Mouse (Mus musculus): ENCODE data around the gene Olfr317. TPM values are rescaled to one million over a fixed set of nuclear protein-coding genes. Genes with fewer than 3 reads are reported as not detected.
"Not testable (repeated sequence)": the region's sequence is repeated elsewhere in the genome, so short reads cannot be mapped to it uniquely, and the experiment has no call there.

Olfr317 gene
- not detected in 2 replicates for polyA plus RNA-seq (2012; ENCODE audit: insufficient read depth, insufficient read length, missing spikeins)

DNA sequence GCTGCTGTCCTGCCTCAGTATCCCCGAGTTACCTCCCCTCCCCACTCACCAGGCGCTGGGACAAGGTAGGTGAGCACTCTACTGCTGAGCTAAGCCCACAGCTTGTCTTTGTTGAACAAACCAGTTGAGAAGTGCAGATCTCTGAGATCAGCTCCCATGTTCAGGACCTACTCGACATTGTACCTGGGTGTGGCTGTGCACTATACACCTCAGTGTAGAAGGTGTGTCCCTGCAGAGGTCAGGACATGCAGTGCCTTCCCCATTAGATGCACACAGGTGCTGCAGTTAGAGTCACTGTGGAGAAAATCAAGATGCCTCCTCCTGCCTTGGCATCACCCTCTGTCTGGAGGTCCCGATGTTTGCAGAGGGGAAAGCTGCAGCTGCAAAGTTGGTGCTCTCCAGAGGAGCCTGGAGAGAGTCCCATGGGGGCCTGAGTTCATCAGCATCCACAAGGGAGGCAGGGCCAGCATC, at the start of gene Olfr317:
Gene Olfr317, minus strand, starts transcription at position 421 of the 471 bp plus-strand sequence.
- Histone ChIP-seq H3K4me3 (ENCODE audit: insufficient read depth, low read depth, low read length) (no peak within 1 kb of the TSS), H3K27ac (replicated peaks; ENCODE audit: low read depth, low read length) (no peak within 1 kb of the TSS), H3K4me1 (ENCODE audit: control insufficient read depth, insufficient read depth, insufficient read length, low read length) (no peaks in the 10 kb centered on the region)

DNA sequence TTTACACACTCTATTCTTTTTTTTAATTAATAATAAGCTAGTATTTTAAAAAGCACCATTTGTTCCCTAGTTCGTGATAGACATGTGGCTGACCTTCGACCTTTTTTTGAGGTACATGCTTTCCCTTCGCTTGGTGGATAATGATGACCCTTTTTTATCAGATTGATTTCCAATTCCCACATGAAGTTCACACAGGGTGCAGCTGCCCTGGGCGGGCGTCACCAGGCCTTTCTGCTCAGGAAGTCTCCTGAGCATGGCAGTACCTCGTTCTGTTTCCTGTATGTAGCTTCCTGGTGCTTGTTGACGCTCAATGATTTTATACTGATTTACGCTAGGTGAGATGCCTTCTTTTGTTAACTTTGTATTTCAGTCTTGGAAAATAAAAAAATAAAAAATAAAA, 49.3 kb upstream of the Olfr317 start:
- Histone ChIP-seq H3K27ac (replicated peaks; ENCODE audit: low read depth, low read length) (no peak overlapping the region), H3K4me1 (ENCODE audit: control insufficient read depth, insufficient read depth, insufficient read length, low read length) (no peaks in the 10 kb centered on the region), H3K4me3 (ENCODE audit: insufficient read depth, low read depth, low read length) (no peak overlapping the region)

- Histone ChIP-seq H3K4me1 (ENCODE audit: control insufficient read depth, insufficient read depth, insufficient read length, low read length) (no peaks in the 10 kb centered on the region), H3K4me3 (ENCODE audit: insufficient read depth, low read depth, low read length) (no peak overlapping the region), H3K27ac (replicated peaks; ENCODE audit: low read depth, low read length) (no peak overlapping the region)
Observed at GRCm38 (mm10) chr11:58787651-58788050, 48.6 kb upstream of the Olfr317 start.

- Histone ChIP-seq H3K27ac (replicated peaks; ENCODE audit: low read depth, low read length) (no peak overlapping the region), H3K4me1 (ENCODE audit: control insufficient read depth, insufficient read depth, insufficient read length, low read length) (no peaks in the 10 kb centered on the region)
Observed at GRCm38 (mm10) chr11:58784182-58784581, 45.2 kb upstream of the Olfr317 start.

GRCm38 (mm10) chr11:58782480-58783089, 43.6 kb upstream of the Olfr317 start, which contains the start of gene Olfr314:
Olfr314 (plus strand) TSS chr11:58782952.
- Histone ChIP-seq H3K27ac (replicated peaks; ENCODE audit: low read depth, low read length) (no peak within 1 kb of the TSS), H3K4me1 (ENCODE audit: control insufficient read depth, insufficient read depth, insufficient read length, low read length) (no peaks in the 10 kb centered on the region), H3K4me3 (ENCODE audit: insufficient read depth, low read depth, low read length) (no peak within 1 kb of the TSS)

More at GRCm38 (mm10) chr11:58784182-58784581, 45.2 kb upstream of the Olfr317 start:
- H3K4me3 ChIP-seq (ENCODE audit: insufficient read depth, low read depth, low read length) = no peak overlapping the region

DNA sequence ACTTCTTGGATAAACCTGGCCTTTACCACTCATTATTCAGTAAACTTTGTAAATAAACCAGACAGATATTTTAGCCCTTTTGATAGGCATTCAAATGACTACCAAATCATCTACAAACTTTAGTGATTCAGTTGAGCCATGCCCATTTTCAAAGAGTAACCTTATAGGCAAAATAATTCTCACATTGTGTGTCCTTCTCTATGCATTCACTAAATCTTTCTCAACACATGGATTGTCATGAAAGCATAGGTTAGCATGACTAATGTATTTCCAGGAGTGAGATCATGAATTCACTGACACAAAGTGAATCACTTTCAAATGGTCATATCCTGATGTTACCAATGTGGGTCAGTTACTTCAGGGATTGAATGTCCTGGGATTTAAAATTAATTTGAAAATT, 33.9 kb upstream of the Olfr317 start, which contains the start of gene Olfr315:
Gene Olfr315, plus strand, starts transcription at position 301 of the 400 bp plus-strand sequence.
- Histone ChIP-seq H3K4me3 (ENCODE audit: insufficient read depth, low read depth, low read length) (no peak within 1 kb of the TSS), H3K4me1 (ENCODE audit: control insufficient read depth, insufficient read depth, insufficient read length, low read length) (no peaks in the 10 kb centered on the region), H3K27ac (replicated peaks; ENCODE audit: low read depth, low read length) (no peak within 1 kb of the TSS)

DNA sequence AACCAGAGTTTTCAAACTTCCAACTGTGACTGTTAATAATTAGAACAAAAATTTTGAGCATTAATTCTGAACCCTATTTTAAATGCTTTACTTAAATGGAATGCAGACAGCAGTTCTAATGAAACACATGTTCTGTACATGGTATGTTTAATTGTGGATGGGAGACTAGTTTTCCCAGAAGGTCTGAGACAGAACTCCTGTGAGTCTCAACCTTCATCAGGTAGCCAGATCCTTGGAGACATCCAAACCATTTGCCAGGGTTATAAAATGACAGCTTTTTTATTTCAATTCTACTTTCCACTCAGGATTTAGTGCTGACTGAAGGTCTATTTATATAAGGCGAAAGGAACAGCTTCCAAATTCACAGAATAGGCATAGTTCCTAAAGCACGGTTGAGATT, 13.4 kb upstream of the Olfr317 start, which contains the start of gene Olfr316:
Gene Olfr316, plus strand, starts transcription at position 301 of the 400 bp plus-strand sequence.
- Histone ChIP-seq H3K27ac (replicated peaks; ENCODE audit: low read depth, low read length) (no peak within 1 kb of the TSS), H3K4me3 (ENCODE audit: insufficient read depth, low read depth, low read length) (no peak within 1 kb of the TSS), H3K4me1 (ENCODE audit: control insufficient read depth, insufficient read depth, insufficient read length, low read length) (no peaks in the 10 kb centered on the region)

GRCm38 (mm10) chr11:58751096-58751495, 12.1 kb upstream of the Olfr317 start:
- not testable (repeated sequence) for H3K27ac ChIP-seq (replicated peaks; ENCODE audit: low read depth, low read length); H3K4me1 ChIP-seq (ENCODE audit: control insufficient read depth, insufficient read depth, insufficient read length, low read length); H3K4me3 ChIP-seq (ENCODE audit: insufficient read depth, low read depth, low read length)

GRCm38 (mm10) chr11:58733372-58733771, 5.6 kb downstream of the Olfr317 start:
- Histone ChIP-seq H3K4me3 (ENCODE audit: insufficient read depth, low read depth, low read length) (no peak overlapping the region), H3K27ac (replicated peaks; ENCODE audit: low read depth, low read length) (no peak overlapping the region), H3K4me1 (ENCODE audit: control insufficient read depth, insufficient read depth, insufficient read length, low read length) (no peaks in the 10 kb centered on the region)

GRCm38 (mm10) chr11:58727896-58728650, 10.9 kb downstream of the Olfr317 start:
- not testable (repeated sequence) for H3K27ac ChIP-seq (replicated peaks; ENCODE audit: low read depth, low read length); H3K4me1 ChIP-seq (ENCODE audit: control insufficient read depth, insufficient read depth, insufficient read length, low read length); H3K4me3 ChIP-seq (ENCODE audit: insufficient read depth, low read depth, low read length)

- no peaks in the 10 kb centered on the region for H3K4me1 ChIP-seq (ENCODE audit: control insufficient read depth, insufficient read depth, insufficient read length, low read length)
- H3K4me3 ChIP-seq (ENCODE audit: insufficient read depth, low read depth, low read length) = no peak within 1 kb of the TSS
- no peak within 1 kb of the TSS for H3K27ac ChIP-seq (replicated peaks; ENCODE audit: low read depth, low read length)
Observed at GRCm38 (mm10) chr11:58723914-58724313, 15.1 kb downstream of the Olfr317 start, which contains the start of gene Olfr318. Olfr318 (minus strand) TSS chr11:58724014.

- Histone ChIP-seq H3K27ac (replicated peaks; ENCODE audit: low read depth, low read length) (no peak overlapping the region), H3K4me3 (ENCODE audit: insufficient read depth, low read depth, low read length) (no peak overlapping the region), H3K4me1 (ENCODE audit: control insufficient read depth, insufficient read depth, insufficient read length, low read length) (no peaks in the 10 kb centered on the region)
Observed at GRCm38 (mm10) chr11:58719701-58720100, 19.3 kb downstream of the Olfr317 start.

GRCm38 (mm10) chr11:58717723-58718122, 21.3 kb downstream of the Olfr317 start:
- H3K27ac ChIP-seq (replicated peaks; ENCODE audit: low read depth, low read length); H3K4me1 ChIP-seq (ENCODE audit: control insufficient read depth, insufficient read depth, insufficient read length, low read length); H3K4me3 ChIP-seq (ENCODE audit: insufficient read depth, low read depth, low read length): not testable (repeated sequence)

DNA sequence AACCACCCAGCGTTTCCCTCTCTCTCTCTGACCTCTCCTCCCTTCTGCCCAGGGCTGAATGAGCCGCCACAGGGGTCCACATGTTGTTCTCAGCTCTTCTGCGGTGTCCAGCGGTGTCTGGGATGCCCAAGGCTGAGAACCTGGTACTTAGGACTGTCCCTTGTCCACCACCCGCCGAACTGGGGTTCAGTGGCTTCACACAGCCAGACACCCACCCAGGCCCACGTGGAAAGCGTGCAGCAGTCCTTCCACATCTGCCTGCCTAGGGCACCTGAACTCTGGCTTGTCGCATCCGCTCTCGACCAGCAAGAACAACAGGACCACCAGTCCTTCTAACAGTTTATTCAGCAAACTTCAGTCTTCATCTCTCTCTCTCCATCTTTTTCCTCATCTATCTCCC, 29.9 kb downstream of the Olfr317 start:
- H3K4me1 ChIP-seq (ENCODE audit: control insufficient read depth, insufficient read depth, insufficient read length, low read length) = no peaks in the 10 kb centered on the region
- no peak overlapping the region for H3K4me3 ChIP-seq (ENCODE audit: insufficient read depth, low read depth, low read length)
- no peak overlapping the region for H3K27ac ChIP-seq (replicated peaks; ENCODE audit: low read depth, low read length)

DNA sequence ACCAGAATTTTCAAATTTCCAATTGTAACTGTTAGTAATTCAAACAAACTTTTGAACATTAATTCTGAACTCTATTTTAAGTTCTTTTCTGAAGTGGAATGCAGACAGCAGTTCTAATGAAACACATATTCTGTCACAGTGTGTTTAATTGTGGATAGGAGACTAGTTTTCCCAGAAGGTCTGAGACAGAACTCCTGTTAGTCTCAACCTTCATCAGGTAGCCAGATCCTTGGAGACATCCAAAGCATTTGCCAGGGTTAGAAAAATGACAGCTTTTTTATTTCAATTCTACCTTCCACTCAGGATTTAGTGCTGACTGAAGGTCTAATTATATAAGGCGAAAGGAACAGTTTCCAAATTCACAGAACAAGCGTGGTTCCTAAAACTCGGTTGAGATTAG, 40.1 kb downstream of the Olfr317 start, which contains the start of gene Olfr319:
Gene Olfr319, plus strand, starts transcription at position 301 of the 400 bp plus-strand sequence.
- Histone ChIP-seq H3K27ac (replicated peaks; ENCODE audit: low read depth, low read length) (no peak within 1 kb of the TSS), H3K4me1 (ENCODE audit: control insufficient read depth, insufficient read depth, insufficient read length, low read length) (no peaks in the 10 kb centered on the region), H3K4me3 (ENCODE audit: insufficient read depth, low read depth, low read length) (no peak within 1 kb of the TSS)

Measured in brown adipose tissue, adult 24 weeks (tissue).